Mouse (Mus musculus) lung, adult 2 months (tissue): Measurements from ENCODE around the gene Rps6ka1. TPM values are rescaled to one million over a fixed set of nuclear protein-coding genes. Genes with fewer than 3 reads are reported as not detected.
A peak's percentile ranks its signal among the peaks of the same experiment; 100 is the strongest.

Experiments used
- DNase-seq: peaks from one replicate; pipeline ENCODE4 v3.0.0; 2022
- H3K4me1 ChIP-seq: fragments of 200-500 bp; 2 replicates; pipeline ENCODE4 v1.6.1; 2011; ENCODE audit warnings: low read length; ENCODE audit not compliant: control insufficient read depth, insufficient read depth
- H3K4me3 ChIP-seq: fragments of 200-500 bp; replicated peaks from 2 replicates; pipeline ENCODE3; 2011; ENCODE audit warnings: low read depth, mild to moderate bottlenecking, control low read depth, low read length; ENCODE audit errors: extremely low read depth
- CTCF ChIP-seq: fragments of 200-500 bp; IDR thresholded peaks from 2 replicates; pipeline ENCODE4 v1.5.1; 2011; ENCODE audit warnings: mild to moderate bottlenecking, low read length, control low read depth; ENCODE audit not compliant: insufficient read depth
- POLR2A ChIP-seq: fragments of 200-500 bp; IDR thresholded peaks from 2 replicates; pipeline ENCODE4 v1.6.1; 2011; ENCODE audit warnings: low read depth, mild to moderate bottlenecking, control low read depth, low read length, borderline replicate concordance; ENCODE audit errors: extremely low read depth
- WGBS: fragments of 180-500 bp; shearing (Covaris S2); methylation state at CpG from one replicate; pipeline ENCODE4 v1.1.7; 2018; 5-methylcytosine and 5-hydroxymethylcytosine counted together
- polyA plus RNA-seq: library from polyadenylated mRNA; depleted of rRNA; stranded (reverse); fragments of >200 nt; gene quantifications from 2 replicates; pipeline ENCODE4 v1.2.3, GENCODE M21; 2012; rRNA removed

Rps6ka1 gene
- polyA plus RNA-seq, 1 experiment, result 65.6 TPM

- Histone ChIP-seq H3K4me3 (peak overlapping the region; percentile 62), H3K4me1 (peaks cover 11% of the 10 kb centered on the region)
- DNase-seq, result peak; percentile 41
- 17% methylated on average over 16 of the region's 16 CpGs for WGBS
- TF ChIP-seq POLR2A (no peak), CTCF (no peak)
Observed at GRCm38 (mm10) chr4:133815635-133816503, 71.7 kb downstream of the Rps6ka1 start.

DNA sequence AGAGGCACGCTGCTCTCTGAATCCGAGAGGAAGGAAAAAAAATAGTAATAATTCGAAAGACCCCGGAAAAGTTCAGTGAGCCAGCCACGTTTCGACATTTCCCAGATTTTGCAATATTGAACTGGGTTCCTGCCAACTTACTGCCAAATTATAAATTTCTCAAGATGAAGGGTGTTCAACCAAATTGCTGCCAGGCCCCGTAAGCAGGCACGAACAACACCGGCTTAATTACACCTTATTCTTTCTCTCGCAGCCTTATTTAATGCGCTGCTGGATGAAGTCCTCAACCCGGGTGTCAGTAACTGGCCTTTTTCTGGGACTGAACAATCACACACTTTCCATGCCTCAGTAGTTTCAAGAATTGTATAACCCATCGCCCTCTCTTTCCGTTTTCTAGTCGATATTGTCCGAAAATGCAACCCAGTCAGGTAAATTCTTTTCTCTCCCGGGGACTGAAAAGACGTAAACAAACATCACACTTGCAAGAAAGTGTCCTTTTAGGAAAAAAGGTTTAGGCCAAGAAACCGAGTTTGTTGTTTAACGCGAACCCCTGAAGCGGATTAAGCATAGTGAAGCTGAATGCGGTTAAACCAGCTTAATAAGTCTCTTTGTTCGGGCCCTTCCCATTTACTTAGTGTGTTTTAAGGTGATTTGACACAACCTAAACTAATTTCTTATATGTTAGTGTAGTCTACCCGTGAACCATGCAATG is 72.6 kb downstream of the Rps6ka1 start:
- 24% methylated on average over 25 of the region's 25 CpGs for WGBS

GRCm38 (mm10) chr4:133813992-133814803 is 73.4 kb downstream of the Rps6ka1 start:
- no peak; the same call in 1 of the 2 replicates for TF ChIP-seq CTCF
- TF ChIP-seq POLR2A, result peak; percentile 63; the same call in 1 of the 2 replicates
- peak; percentile 90 for DNase-seq
- WGBS, result under 1% methylated on average over 61 of the region's 80 CpGs
- H3K4me1 ChIP-seq, result peaks cover 11% of the 10 kb centered on the region
- peak overlapping the region; percentile 72 for H3K4me3 ChIP-seq

More for the DNA sequence above, 72.6 kb downstream of the Rps6ka1 start:
- Histone ChIP-seq H3K4me1 (peaks cover 11% of the 10 kb centered on the region), H3K4me3 (peak overlapping the region; percentile 72)
- no peak for DNase-seq
- TF ChIP-seq CTCF (no peak), POLR2A (no peak)

- Histone ChIP-seq H3K4me1 (peaks cover 11% of the 10 kb centered on the region), H3K4me3 (peak overlapping the region; percentile 68)
- DNase-seq, result peak; percentile 97
- under 1% methylated on average over 71 of the region's 101 CpGs for WGBS
- TF ChIP-seq CTCF, result no peak
- TF ChIP-seq POLR2A, result peak; percentile 82
Observed at GRCm38 (mm10) chr4:133813174-133813991, 74.2 kb downstream of the Rps6ka1 start.

- WGBS, result 58% methylated on average over 15 of the region's 15 CpGs
- no peaks in the 10 kb centered on the region for H3K4me1 ChIP-seq
- no peak overlapping the region for H3K4me3 ChIP-seq
- no peak for DNase-seq
- TF ChIP-seq CTCF, result no peak
- TF ChIP-seq POLR2A, result no peak
Observed at GRCm38 (mm10) chr4:133804401-133805263, 83.0 kb downstream of the Rps6ka1 start.

- WGBS, result 41% methylated on average over 6 of the region's 6 CpGs
- TF ChIP-seq CTCF (no peak), POLR2A (no peak)
- no peak for DNase-seq
- H3K4me1 ChIP-seq, result no peaks in the 10 kb centered on the region
- no peak overlapping the region for H3K4me3 ChIP-seq
Observed at GRCm38 (mm10) chr4:133800589-133800988, 87.0 kb downstream of the Rps6ka1 start.

Other genes starting within 250 kb of the Rps6ka1 start
- 79.1 and 85.6 TPM in 2 replicates for gene Zdhhc18, start 237.6 kb downstream of the Rps6ka1 start, polyA plus RNA-seq
- 13.6 and 15.9 TPM in 2 replicates for gene Pigv, start 215.2 kb downstream of the Rps6ka1 start, polyA plus RNA-seq
- 68.3 and 77.3 TPM in 2 replicates for gene Arid1a, start 131.0 kb downstream of the Rps6ka1 start, polyA plus RNA-seq
- gene Hmgn2, start 80.9 kb upstream of the Rps6ka1 start, polyA plus RNA-seq, result 14.6 and 28.9 TPM in 2 replicates
- gene Dhdds, start 113.1 kb upstream of the Rps6ka1 start, polyA plus RNA-seq, result 21.6 and 28.4 TPM in 2 replicates
- 0.06 TPM in 1 of 2 replicates, not detected in the other for gene Lin28a, start 131.0 kb upstream of the Rps6ka1 start, polyA plus RNA-seq
- gene Zfp683, start 166.0 kb upstream of the Rps6ka1 start, polyA plus RNA-seq, result 0.27 and 0.58 TPM in 2 replicates
- 7.2 and 14.7 TPM in 2 replicates for gene Crybg2, start 173.0 kb upstream of the Rps6ka1 start, polyA plus RNA-seq
- 52.8 and 76.5 TPM in 2 replicates for gene Cd52, start 207.3 kb upstream of the Rps6ka1 start, polyA plus RNA-seq
- gene Ubxn11, start 214.8 kb upstream of the Rps6ka1 start, polyA plus RNA-seq, result 28.8 and 30.0 TPM in 2 replicates
- 654 and 703 TPM in 2 replicates for gene Sh3bgrl3, start 241.0 kb upstream of the Rps6ka1 start, polyA plus RNA-seq